Mouse (Mus musculus) thymus, adult 2 months (tissue): Measurements from ENCODE around the gene Bpifb4. TPM values are rescaled to one million over a fixed set of nuclear protein-coding genes. Genes with fewer than 3 reads are reported as not detected.

Experiments
- DNase-seq: peaks from one replicate; pipeline ENCODE4 v3.0.0; 2021
- H3K27ac ChIP-seq: fragments of 200-500 bp; 2 replicates; pipeline ENCODE4 v1.5.1; 2012; ENCODE audit warnings: low read length, control low read depth; ENCODE audit not compliant: control insufficient read depth, insufficient read depth
- H3K27me3 ChIP-seq: fragments of 200-500 bp; 2 replicates; pipeline ENCODE4 v1.6.1; 2012; ENCODE audit warnings: mild to moderate bottlenecking, low read length, moderate library complexity, mixed read lengths; ENCODE audit not compliant: control insufficient read depth, insufficient read depth
- H3K36me3 ChIP-seq: fragments of 200-500 bp; 2 replicates; pipeline ENCODE4 v1.6.1; 2012; ENCODE audit warnings: mild to moderate bottlenecking, low read length, moderate library complexity; ENCODE audit not compliant: control insufficient read depth, insufficient read depth
- H3K4me1 ChIP-seq: fragments of 200-500 bp; replicated peaks from 2 replicates; pipeline ENCODE4 v1.6.1; 2012; ENCODE audit warnings: low read length; ENCODE audit not compliant: control insufficient read depth, insufficient read depth
- H3K4me3 ChIP-seq: fragments of 200-500 bp; 2 replicates; pipeline ENCODE4 v1.5.1; 2012; ENCODE audit warnings: mild to moderate bottlenecking, low read length, control low read depth, moderate library complexity; ENCODE audit not compliant: control insufficient read depth, insufficient read depth
- CTCF ChIP-seq: fragments of 200-500 bp; IDR thresholded peaks from 2 replicates; pipeline ENCODE4 v1.5.1; 2012; ENCODE audit warnings: mild to moderate bottlenecking, control low read depth, low read length, moderate library complexity, borderline replicate concordance; ENCODE audit not compliant: control insufficient read depth, poor library complexity, insufficient read depth; ENCODE audit errors: extremely low read depth
- POLR2A ChIP-seq: fragments of 200-500 bp; IDR thresholded peaks from 2 replicates; pipeline ENCODE4 v1.6.1; 2012; ENCODE audit warnings: mild to moderate bottlenecking, low read length, control low read depth, moderate library complexity; ENCODE audit not compliant: control insufficient read depth, poor library complexity, insufficient read depth; ENCODE audit errors: extremely low read depth
- WGBS: fragments of 180-500 bp; shearing (Covaris S2); methylation state at CpG from one replicate; pipeline ENCODE4 v1.1.7; 2018; 5-methylcytosine and 5-hydroxymethylcytosine counted together
- polyA plus RNA-seq: library from polyadenylated mRNA; depleted of rRNA; stranded (reverse); fragments of >200 nt; gene quantifications from 2 replicates; pipeline ENCODE4 v1.2.3, GENCODE M21; 2012

Gene Bpifb4
- polyA plus RNA-seq, 1 experiment = 0.13 TPM

DNA sequence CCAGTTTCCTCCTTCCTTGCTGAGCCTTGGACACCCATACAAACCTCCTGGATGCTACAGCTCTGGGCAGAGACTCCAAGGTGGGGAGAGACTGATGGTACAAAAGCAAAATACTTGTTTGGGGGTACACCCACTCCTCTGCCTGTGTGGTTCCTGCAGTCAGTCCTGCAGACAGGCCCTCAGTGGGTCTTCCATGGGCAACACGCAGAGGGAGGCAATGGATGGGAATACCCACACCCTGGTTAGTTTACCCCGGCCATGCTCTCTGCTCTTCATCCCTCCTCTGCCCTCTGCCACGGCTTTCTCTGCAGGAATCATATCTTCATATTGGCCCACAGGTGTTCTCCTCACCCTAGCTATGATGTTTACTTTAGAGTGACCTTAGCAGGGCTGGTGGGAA, 62.5 kb downstream of the Bpifb4 start:
- 88% methylated on average over 3 of the region's 3 CpGs for WGBS

DNA sequence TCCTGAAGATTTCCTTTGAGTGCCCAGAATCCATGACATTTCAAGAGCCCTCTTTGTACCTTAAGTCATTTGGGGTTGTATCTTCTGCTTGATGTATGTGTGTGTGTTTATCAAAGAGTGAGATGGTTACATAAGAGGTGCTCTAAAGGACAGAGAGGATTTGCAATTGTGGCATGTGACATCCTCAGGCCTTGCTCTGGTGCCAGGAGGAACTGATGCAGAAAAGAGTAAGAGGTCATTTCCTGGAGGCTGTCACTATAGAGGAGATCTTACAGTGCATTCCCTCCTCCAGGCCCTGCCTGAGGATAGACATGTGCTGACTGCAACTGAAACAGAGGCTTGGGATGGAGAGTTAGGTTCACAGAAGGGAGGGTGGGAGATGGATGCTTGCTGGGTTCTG, 63.0 kb downstream of the Bpifb4 start:
- no peak overlapping the region for H3K4me3 ChIP-seq
- H3K27me3 ChIP-seq = no peaks in the 10 kb centered on the region
- no peak for TF ChIP-seq CTCF
- no peak for TF ChIP-seq POLR2A
- H3K36me3 ChIP-seq = no peaks in the 10 kb centered on the region
- H3K27ac ChIP-seq = no peak overlapping the region
- H3K4me1 ChIP-seq = no peaks in the 10 kb centered on the region
- no peak for DNase-seq

More for the DNA sequence above, 62.5 kb downstream of the Bpifb4 start:
- no peaks in the 10 kb centered on the region for H3K36me3 ChIP-seq
- no peak overlapping the region for H3K4me3 ChIP-seq
- no peaks in the 10 kb centered on the region for H3K27me3 ChIP-seq
- H3K4me1 ChIP-seq = no peaks in the 10 kb centered on the region
- DNase-seq = no peak
- TF ChIP-seq POLR2A (no peak), CTCF (no peak)
- no peak overlapping the region for H3K27ac ChIP-seq

DNA sequence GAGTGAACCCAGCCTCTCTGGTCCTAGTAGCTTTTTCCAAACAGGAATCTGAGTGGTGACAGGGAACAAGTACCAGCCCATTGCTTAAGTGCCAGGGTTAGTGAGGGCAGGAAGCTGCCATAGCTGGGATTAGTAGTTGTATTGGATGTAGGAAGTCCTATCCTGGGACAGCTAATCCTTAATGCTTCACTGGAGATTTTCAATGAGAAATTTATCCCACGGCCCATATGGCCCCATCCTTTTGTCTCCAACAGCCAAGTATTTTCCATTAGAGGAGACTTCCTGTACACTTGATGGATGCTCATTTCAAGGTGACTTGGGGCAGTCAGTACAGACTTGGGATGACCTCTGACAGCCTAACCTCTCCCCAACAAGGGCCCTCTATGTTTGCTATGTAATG, 66.4 kb downstream of the Bpifb4 start:
- no peaks in the 10 kb centered on the region for H3K36me3 ChIP-seq
- no peak overlapping the region for H3K4me3 ChIP-seq
- H3K27ac ChIP-seq = no peak overlapping the region
- DNase-seq = no peak
- H3K27me3 ChIP-seq = no peaks in the 10 kb centered on the region
- WGBS = 94% methylated on average over 1 of the region's 1 CpGs
- H3K4me1 ChIP-seq = no peaks in the 10 kb centered on the region
- TF ChIP-seq CTCF (no peak), POLR2A (no peak)

DNA sequence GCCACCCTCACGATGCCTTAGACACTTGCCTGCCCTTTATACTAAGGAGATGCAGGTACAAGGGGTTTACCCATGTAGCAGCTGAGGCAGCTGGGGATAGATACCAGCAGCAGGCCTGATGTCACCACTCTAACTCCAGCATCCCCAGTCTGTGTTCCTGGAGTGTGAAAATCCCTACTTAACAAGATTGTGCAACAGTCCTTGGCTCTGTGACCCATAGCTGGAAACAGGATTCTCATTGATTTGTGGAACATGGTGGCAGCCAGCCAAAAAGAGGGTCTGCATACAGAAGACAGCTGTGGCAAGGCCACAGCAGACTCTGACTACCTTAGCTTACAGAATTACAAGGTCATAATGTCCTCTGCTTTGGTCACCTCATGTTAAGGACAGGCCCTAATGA, 67.1 kb downstream of the Bpifb4 start:
- no peak for TF ChIP-seq CTCF
- TF ChIP-seq POLR2A = no peak
- DNase-seq = no peak
- WGBS = 96% methylated on average over 1 of the region's 1 CpGs
- no peaks in the 10 kb centered on the region for H3K4me1 ChIP-seq
- H3K4me3 ChIP-seq = no peak overlapping the region
- no peaks in the 10 kb centered on the region for H3K36me3 ChIP-seq
- H3K27me3 ChIP-seq = no peaks in the 10 kb centered on the region
- no peak overlapping the region for H3K27ac ChIP-seq

DNA sequence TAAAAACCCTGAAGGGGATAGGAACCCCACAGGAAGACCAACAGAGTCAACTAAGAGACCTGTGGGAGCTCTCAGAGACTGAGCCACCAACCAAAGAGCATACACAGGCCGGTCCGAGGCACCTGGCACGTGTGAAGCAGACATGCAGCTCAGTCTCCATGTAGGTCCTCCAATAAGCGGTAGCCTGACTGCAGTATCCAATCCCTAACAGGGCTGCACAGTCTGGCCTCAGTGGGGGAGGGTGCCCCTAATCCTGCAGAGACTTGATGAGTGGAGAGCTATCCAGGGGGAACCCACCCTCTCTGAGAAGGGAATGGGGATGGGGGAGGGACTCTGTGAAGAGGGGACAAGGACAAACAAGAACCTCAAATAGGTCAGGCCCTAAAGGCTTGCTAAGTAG, 67.7 kb downstream of the Bpifb4 start:
- no peaks in the 10 kb centered on the region for H3K36me3 ChIP-seq
- H3K4me1 ChIP-seq = no peaks in the 10 kb centered on the region
- WGBS = 92% methylated on average over 4 of the region's 4 CpGs
- H3K27me3 ChIP-seq = no peaks in the 10 kb centered on the region
- TF ChIP-seq CTCF (no peak), POLR2A (no peak)
- H3K27ac ChIP-seq = no peak overlapping the region
- DNase-seq = no peak
- no peak overlapping the region for H3K4me3 ChIP-seq

DNA sequence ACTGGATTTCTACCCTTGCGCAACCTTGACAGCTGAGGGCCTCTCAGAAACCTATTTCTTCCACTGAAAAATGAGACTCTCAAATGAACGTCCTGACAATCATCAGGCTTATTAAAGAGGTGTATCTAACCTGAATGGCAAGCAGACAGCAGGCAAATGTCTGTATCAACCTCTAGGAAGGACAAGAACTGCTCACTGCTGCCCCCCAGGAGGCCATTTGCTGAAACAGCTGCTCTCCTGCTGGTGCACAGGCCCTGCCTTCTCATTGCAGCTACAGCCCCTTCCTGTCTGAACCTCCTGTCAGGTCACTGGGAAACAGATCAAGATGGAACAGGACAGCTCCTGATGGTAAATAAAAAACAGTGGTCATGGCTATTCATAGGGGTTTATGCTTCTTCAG, 68.3 kb downstream of the Bpifb4 start:
- Histone ChIP-seq H3K36me3 (no peaks in the 10 kb centered on the region), H3K27ac (no peak overlapping the region), H3K27me3 (no peaks in the 10 kb centered on the region), H3K4me3 (no peak overlapping the region), H3K4me1 (no peaks in the 10 kb centered on the region)
- DNase-seq = no peak
- no peak for TF ChIP-seq POLR2A
- TF ChIP-seq CTCF = no peak
- WGBS = 89% methylated on average over 2 of the region's 2 CpGs

DNA sequence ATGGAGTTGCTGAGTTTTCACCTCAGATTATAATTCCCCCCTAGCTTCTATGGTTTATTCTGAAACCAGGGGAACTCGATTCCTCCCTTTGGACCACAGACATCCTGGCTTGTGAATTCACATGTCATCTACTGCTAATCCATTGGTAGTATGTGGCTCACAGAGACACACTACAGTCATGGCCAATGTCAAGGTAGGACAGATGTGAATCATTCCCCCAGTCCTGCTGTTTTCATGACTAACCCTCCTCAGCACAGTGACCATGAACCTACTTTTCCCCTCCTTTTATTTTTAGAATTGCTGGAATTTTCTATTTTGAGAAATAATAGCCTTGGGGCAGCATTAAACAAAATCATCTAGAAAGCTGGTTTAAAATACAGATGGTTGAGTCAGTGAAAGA, 69.4 kb downstream of the Bpifb4 start:
- Histone ChIP-seq H3K4me1 (no peaks in the 10 kb centered on the region), H3K27ac (no peak overlapping the region), H3K4me3 (no peak overlapping the region), H3K27me3 (no peaks in the 10 kb centered on the region), H3K36me3 (no peaks in the 10 kb centered on the region)
- WGBS = 84% methylated on average over 1 of the region's 1 CpGs
- TF ChIP-seq POLR2A = no peak
- TF ChIP-seq CTCF = no peak
- DNase-seq = no peak
